Mouse (Mus musculus) frontal cortex, postnatal 14 days (tissue): ENCODE results near the gene Tmed6.
A peak's percentile ranks its signal among the peaks of the same experiment; 100 is the strongest.
"Not testable (repeated sequence)": the region's sequence is repeated elsewhere in the genome, so short reads cannot be mapped to it uniquely, and the experiment has no call there.

ENCODE experiments used
- DNase-seq, 2 experiments: peaks; one replicate each; pipeline ENCODE4 v3.0.0; 2022; ENCODE audit warnings: low spot score in 2 of 2

Tmed6 gene

DNA sequence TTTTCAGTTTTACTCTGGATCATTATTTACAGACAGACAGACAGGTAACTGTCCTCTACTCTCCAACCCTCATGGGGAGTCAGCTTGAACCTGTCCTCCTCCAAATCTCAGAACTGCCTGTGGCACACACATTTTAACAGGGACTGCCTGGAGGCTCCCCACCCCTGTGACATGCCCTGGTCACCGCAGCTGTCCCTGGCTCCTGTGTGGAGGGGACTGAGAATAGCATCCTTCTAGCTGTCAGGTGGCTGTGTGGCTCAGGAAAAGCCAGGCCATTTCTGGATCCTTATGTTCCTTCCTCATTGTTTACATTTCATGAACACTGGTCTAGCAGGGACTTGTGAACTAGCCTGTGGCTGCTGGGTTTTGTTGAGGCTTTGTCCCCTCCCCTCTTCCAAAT lies 8.7 kb upstream of the Tmed6 start:
- DNase-seq: no peak

DNA sequence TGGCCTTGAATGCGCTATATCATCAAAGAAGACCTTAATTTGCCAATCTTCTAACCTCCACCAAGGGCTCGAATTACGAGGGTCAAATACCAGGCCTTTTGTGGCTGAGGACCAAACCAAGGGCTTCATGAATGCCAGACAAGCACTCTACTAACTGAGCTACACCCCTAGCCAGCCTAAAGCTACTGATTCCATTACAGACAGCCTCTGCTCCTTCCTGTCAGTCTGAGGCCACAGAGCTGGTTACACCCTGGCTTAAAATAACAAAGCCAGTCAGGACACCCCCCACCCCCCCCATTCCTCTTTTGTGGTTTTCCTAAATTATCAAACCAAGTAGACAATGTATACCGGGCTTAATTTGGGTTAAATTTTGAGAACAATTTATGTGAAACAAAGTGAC lies 8.3 kb upstream of the Tmed6 start:
- no peak for DNase-seq

DNA sequence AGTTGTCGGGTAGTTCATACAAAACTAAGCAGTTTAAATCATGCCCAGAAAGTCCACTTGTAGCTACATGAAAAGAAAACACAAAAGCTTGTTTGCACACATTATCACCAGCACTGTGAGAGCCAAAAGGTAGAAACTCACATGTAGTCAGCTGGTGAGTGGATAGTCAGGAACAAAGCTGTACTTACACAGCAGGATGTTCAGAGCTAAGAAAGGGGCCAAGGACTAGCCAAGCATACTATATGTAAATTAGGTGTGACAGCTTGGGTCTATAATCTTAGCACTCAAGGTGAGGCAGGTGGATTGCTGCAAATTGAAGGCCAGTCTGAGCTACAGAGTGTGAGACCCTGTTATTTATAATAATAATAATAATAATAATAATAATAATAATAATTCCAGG lies 2.8 kb downstream of the Tmed6 start:
- DNase-seq: no peak

DNA sequence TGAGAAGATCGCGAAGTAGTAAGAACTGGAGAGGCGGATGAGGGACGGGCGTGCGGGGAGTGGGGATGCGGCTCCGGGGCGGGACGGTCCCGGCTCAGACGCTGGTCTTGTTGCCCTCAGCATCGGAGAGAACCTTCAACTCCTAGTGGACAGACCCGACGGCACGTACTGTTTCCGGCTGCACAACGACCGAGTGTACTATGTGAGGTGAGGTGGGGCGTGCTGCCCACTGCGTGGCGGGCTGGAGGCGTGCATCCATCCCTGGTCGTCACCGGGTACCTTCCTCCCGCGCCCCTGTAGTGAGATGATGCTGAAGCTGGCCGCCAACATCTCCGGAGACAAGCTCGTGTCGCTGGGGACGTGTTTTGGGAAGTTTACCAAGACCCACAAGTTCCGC lies 8.5 kb downstream of the Tmed6 start:
- no peak for DNase-seq

DNA sequence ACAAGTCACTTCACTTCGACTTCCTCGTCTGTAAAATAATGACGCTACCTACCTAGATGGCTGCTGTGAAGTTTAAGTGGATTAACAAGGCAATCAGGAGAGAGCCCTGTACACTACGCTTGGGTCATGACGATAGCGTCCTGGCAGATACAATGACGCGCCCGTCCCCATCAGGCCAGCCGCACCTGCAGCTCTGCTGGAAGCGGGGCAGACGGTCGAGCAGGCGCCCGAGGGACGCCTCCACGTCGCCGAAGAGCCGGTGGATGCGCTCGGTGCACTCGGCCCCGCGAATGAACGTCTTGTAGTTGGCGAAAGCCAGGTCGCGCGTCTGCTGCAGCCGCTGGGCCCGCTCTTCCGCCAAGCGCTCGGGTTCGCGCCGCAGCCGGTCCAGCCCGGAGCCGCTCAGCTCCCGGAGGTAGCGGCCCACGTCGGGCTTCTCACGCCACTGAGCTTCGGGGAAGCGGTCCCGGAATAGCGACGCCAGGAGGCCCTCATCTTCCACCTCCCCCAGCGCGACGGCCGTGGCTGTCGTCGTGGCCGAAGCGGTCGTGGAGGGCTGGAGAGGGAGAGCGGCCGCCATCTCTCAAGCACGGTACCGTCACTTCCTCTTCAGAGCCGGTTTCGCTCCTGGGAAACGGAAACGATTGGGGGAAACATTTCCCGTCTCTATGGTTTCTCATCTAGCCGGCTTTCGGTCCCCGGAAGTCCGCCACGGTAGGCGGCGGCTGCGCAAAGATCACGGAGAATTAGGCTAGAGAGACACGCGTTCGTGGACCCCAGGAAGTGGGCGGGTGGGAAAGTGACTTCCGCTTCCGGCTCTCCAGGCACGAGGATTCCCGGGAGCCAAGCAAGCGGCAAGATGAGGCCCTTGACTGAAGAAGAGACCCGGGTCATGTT lies 9.1 kb downstream of the Tmed6 start, which contains the start of the genes Cog8 and Nip7:
Gene Cog8 (minus strand): TSS at position 614 of the 897 bp plus-strand sequence.
Gene Nip7 (plus strand): TSS at position 802 of the 897 bp plus-strand sequence.
- peak; percentile 95 to 96 for DNase-seq

DNA sequence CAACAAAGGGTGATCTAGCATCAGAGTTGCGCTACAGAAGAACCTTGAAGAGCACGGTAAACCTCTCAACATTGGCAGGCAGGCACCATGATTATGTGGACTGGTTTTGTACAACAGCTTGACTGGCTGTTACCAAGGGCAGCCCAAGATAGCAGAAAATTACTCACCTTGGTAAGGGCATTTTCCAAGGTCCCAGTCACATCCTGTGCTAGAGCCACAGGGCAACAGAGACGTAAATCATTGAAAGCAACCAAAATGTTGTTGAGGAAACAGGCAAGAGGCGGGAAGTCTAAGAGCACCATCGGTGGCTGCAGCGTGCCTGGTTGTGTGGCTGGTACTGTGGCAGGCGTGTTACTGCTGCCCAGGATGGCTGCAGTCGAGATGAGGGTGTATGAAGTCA lies 13.4 kb downstream of the Tmed6 start:
- no peak for DNase-seq

DNA sequence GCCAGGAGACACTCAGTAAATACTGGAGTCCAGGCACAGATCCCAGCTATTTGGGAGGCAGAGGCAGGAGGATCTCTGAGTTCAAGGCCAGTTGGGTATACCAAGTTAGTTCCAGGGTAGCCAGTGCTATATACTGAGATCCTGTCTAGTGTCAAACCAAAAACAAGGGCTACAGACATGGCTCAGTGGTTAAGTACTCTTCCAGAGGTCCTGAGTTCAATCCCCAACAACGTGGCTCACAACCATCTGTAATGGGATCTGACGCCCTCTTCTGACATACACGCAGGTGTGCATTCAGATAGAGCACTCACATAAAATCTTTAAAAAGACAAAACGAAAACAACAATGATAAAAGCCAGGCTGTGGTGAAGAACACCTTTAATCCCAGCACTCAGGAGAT lies 16.0 kb downstream of the Tmed6 start:
- DNase-seq: no peak

DNA sequence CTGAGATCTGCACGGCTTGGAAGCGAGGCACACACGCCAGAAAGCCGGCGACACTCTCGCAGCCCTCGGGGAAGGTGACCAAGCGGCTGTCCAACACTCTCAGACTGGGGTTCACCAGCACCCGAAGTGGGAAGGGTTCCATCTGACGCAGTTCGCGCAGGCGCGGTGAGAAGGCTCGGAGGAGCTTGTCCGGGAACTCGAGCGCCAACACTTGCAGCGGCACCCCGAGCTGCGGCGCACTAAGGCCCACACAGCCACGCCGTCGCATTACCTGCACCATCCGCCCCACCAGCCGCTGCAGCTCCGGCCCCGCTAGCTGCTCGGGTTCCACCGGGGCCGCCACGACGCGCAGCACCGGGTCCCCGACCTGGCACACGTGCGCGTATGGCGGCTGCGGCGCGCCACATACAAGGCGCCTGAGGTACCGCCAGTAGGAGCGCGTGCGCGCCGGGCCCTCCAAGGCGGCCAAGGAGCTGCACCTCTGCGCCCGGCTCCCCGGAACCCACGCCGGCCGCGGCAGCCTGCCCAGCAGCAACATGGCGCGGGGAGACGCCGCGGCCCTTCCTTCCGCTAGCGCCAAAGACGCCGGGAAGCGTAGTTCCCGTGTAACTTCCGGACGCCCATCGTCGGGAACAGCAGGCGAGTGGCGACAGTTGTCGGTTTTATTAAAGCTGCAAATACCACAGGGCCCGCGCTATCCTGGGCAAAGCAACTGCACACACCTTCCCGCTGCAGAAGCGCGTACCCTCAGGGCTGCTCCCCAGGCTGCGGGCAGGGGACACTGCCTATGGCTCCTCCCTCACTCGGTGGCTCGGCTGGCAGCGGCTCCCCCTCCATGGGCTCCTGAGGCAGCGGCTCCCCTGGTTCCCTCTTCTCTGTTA lies 17.1 kb downstream of the Tmed6 start, which contains the start of gene Pdf:
Gene Pdf (minus strand): TSS at position 554 of the 881 bp plus-strand sequence.
- DNase-seq: peak; percentile 72 to 75

DNA sequence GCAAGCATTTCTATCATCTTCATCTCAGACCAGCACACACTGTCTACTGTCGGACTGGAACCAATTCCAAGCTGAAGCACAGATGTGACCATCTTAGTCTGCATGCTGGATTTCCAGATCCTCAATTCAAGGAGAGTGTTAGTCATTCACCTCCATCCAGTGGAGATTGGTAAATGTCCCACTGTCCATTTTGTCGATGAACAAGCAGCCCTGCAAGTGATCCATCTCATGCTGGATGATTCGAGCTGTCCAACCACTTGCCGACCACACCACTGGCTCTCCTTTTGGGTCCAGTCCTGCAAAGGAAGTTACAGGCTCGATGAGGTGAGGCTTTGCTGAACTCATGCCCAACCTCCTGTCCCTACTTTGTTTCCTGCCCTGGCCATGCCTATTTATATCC lies 18.5 kb downstream of the Tmed6 start:
- no peak for DNase-seq

DNA sequence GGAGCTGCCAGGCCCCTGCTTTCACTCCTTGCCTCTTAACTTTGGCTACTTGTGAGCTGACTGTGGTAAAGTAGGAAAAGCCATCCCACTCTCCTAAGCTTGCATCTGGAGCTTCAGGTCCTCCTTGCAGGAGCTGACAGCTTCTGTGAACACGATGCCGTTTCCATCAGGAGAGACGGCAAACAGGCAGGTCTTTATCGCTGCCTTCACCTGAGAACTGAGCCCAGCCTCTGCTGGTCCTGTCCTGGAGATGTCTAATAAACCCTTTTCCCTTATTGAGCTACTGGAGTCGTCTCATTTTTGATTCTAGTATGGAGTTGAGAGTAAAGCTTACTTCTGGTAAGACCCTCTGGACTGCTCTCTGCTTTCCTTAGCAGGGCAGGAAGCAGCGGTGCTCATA lies 20.0 kb downstream of the Tmed6 start:
- DNase-seq: no peak

DNA sequence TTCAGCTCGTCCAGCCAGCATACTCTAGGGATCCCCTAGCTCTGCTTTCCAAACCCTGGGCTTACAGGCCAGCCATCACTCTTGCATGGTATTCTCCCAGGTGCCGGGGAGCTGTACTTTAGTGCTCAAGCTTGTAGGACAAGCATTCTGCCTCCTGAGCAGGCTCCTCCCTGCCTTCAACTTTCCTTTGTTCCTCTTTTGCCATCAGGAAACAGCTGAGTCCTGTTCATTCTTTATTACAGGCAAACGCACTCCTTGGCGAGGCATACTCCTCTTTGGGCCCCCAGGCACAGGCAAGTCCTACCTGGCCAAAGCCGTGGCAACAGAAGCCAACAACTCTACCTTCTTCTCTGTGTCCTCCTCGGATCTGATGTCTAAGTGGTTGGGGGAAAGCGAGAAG lies 24.8 kb downstream of the Tmed6 start:
- DNase-seq: no peak

DNA sequence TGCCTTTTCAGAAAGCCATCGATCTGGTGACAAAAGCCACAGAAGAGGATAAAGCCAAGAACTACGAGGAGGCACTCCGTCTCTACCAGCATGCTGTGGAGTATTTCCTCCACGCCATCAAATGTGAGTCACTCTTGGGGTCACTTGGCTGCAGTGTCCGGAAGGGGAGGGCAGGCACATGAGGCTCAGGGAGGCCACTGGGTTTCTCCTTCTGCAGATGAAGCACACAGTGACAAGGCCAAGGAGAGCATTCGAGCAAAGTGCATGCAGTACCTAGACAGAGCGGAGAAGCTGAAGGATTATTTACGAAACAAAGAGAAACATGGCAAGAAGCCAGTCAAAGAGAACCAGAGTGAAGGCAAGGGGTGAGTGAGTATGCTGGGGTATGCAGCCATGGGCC lies 28.8 kb downstream of the Tmed6 start:
- DNase-seq: no peak

DNA sequence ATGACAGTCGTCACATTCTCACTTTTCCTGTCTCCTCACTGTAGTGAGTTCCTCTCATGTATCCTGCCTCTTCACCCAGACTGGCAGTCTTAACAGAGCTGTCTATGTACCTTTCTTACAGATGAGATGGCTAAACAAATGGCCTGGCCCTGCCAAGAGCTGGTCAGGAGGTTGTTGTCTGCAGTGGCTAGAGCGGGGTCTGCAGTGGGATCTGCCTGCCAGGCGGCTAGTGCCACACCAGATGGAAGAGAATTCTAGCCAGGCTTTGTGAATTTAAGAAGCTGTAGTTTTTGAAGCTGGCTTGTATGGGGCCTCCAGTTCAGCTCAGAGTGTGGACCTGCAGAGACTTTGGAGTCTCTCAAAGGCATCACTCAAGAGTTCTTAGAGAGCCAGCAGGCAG lies 29.8 kb downstream of the Tmed6 start:
- DNase-seq: no peak

DNA sequence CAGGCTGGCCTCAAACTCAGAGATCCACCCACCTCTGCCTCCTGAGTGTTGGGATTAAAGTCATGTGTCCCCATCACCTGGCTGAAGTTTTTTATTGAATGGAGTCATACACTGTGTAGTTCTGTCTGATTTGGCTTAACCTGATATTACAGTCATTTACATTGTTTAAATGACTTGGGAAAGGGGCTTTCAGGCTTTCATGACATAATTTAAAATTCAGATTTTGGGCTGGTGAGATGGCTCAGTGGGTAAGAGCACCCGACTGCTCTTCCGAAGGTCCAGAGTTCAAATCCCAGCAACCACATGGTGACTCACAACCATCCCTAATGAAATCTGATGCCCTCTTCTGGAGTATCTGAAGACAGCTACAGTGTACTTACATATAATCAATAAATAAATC lies 31.8 kb downstream of the Tmed6 start:
- not testable (repeated sequence) for DNase-seq

DNA sequence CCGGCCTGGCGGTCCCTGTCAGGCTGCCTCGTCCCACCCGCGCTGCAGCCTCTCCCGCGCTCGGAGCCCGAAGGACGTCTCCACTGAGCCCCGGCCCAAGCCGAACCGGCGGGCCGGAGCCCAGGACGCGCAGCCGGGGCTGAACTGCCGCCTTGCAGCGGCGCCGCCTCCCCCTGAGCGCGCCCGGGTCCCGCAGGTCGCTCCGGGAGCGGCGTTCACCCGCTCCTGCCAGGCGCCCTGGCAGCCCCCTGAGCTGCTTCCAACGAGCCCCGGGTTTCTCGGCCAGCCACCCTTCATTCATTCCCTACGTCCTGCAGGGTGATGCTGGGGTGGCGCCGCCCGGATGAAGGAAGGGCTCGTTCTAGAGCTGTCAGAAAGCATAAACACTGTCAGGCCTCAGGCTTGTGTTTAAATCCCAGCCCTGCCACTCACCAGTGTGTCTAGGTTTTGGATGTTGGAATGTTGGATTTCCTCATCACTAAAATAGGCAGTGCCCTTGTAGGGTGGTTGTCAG lies 33.8 kb downstream of the Tmed6 start:
- no peak for DNase-seq

DNA sequence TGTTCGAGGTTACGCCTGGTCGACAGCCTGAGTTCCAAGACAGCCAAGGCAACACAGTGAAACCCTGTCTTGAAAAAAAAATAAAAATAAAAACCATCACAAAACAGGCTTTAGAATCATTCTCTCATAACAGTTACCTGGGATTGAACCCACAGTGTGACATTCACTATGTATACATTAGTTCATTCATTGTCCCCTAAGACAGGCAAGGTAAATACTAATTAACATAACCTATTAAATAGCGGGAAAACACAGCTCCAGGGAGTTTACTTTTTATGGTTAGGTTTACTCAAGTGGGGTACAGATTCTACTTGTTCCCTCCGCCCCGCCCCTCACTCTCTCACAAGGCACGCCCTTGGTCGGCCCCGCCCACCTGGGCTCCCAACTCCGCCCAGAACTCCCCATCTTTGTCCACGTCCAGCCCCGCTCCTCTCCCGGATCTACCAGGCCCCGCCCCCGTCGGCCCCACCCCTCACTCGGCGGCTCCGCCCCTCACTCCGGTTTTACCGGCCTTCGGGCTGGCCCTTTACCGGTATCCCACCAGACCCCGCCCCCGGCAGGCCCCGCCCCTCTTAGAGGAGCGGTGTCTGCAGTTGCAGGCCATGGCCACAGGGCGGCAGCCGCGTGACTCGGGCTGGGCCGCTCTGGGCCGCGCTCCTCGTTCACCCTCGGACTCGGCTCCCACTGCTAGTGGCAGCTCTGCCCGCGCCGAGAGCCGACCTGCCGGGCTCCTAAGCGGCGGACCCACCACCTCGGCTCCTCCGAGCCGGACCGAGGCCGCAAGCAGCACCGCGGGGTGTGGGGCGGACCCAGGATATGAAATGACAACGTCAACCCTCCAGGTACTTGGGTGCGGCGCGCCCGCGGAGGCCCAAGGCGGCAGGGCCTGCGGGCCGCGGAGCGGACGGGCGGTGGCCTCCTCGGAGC lies 34.5 kb downstream of the Tmed6 start, which contains the start of gene Vps4a:
Gene Vps4a (plus strand): TSS at position 573 of the 927 bp plus-strand sequence.
- DNase-seq: peak; percentile 89 to 94

DNA sequence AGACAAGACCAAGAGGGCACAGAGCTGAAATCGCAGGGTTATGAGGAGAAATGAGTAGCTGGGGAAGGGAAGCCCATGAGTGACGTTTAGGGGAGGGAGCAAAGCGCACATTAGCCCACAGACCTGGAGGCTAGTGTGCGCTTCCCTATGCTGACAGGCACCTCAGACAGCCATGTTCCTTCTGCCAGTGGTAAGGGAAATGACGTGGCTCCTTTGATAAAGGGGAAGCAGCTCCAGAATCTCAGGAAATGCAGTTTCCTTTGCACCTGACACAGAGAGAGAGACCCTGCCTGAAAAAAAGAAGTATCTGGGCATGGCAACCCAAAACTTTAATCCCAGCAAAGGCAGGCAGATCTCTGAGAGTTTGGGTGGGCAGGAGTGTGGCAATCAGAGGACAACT lies 35.4 kb downstream of the Tmed6 start:
- DNase-seq: no peak

DNA sequence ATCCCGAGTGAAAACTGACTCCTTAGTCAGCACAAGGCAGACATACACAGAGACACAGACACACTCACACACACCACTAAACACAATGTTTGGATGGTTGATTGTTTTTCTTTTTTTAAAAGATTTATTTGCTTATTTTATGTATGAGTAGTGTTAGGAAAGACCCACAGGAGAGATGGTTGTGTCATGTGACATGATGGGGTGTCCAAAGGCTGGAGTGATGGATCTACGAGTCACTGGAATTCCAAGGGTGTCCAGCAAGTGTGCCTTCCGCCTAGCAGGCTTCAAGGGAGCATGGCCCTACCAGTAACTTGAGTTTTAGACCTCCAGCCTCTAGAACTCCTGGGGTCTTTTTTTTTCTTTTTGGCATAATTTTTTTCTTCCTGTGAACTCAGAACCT lies 36.1 kb downstream of the Tmed6 start:
- DNase-seq: no peak

DNA sequence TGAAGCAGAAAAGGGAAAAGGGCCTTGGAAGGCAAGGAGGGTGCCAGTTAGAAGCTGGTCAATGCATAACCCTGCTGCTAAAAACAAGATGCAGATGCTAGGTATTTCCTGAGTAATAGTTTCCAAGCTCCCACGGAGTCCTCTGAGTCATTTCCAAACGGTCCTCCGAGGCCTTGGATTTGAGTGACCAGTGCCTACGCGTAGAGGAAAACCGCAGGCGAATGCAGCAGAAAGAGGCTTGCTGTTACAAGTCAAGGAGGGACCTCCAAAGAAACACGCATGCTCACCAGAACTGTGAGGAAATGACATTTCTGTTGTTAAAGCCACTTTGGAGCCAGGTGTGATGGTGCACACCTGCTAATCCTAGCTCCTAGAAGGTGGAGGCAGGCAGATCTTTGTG lies 42.0 kb downstream of the Tmed6 start:
- no peak for DNase-seq

DNA sequence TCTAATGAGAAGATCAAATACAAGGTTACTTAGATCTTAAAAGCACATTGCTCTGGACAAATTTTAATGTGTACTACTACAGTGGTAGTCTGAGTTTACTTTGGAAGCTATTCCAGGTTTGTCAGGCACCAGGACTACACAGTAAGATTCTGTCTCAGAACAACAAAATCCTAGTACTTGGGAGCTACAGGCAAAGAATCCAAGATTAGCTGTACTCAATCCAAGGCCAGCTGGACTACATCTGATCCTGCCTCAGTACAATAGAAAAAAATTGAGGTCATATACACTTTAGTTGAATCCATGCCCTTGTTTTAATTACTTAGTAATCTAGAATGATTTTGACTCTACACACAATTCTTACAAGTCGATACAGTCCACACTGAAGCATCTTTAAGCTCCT lies 50.5 kb downstream of the Tmed6 start:
- no peak for DNase-seq

DNA sequence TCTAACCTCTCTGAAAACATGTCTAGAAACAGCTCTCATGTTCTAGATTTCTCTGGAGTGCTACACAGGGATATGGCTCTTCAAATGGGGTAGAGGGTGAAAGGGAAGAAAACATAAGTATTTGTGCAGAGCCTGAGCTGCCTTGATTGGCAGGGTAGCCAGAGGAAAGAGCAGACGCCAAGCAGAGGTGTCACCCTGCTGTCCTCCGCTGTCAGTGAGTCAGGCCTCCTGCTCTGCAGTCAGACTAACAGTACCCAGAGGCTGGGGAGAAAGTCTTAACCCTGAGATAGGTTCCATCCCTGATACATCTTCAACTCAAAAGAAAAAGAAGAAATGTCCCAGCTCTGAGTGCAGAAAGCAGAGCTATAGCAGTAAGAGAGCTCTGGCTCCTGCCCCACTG lies 52.8 kb downstream of the Tmed6 start:
- no peak for DNase-seq
